Mouse (Mus musculus): ENCODE measurements at regions not wholly inside any gene's neighbourhood (a gene's known extent, or its start where the extent isn't known, plus 50 kb on each side); places are given as distances from the start of the nearest gene placed in this dataset.

GRCm38 (mm10) chr19:54123586-54123985 lies 79.6 kb downstream of the Adra2a start:
- TF ChIP-seq CTCF (IDR thresholded peaks at IDR 0.05; ENCODE audit: extremely low read depth, insufficient read depth, low read length) (no peak), POLR2A (IDR thresholded peaks at IDR 0.05; ENCODE audit: extremely low read depth, insufficient read depth, low read length) (no peak)
